Mouse (Mus musculus) layer of hippocampus, adult 2 months (tissue): ENCODE measurements around the gene Gm21988. TPM values are rescaled to one million over a fixed set of nuclear protein-coding genes. Genes with fewer than 3 reads are reported as not detected.

ENCODE experiments used
- DNase-seq, 2 experiments: peaks; one replicate each; pipeline ENCODE4 v3.0.0; 2022; ENCODE audit warnings: low spot score in 2 of 2
- H3K27ac ChIP-seq: fragments of 200-600 bp; 2 replicates; pipeline ENCODE4 v1.8.1; 2022
- H3K4me3 ChIP-seq: fragments of 200-600 bp; 2 replicates; pipeline ENCODE4 v1.8.1; 2022; ENCODE audit warnings: mild to moderate bottlenecking
- CTCF ChIP-seq: fragments of 200-600 bp; conservative IDR thresholded peaks from 2 replicates; pipeline ENCODE4 v1.8.1; 2022; ENCODE audit warnings: antibody characterized with exemption, mild to moderate bottlenecking, moderate library complexity
- long read RNA-seq, 2 experiments: library from polyadenylated mRNA; stranded (forward); transcript quantifications; one replicate each; pipeline ENCODE4 v2.0.0; 2021; ENCODE audit warnings: borderline mapping rate in 2 of 2
- total RNA-seq, 2 experiments: library from RNA; stranded (reverse); gene quantifications; 2 replicates each; pipeline ENCODE4 v1.2.3; 2021

Gm21988 gene
- total RNA-seq: 1 to 10 TPM; 3.9 to 4.3 TPM
- long read RNA-seq, experiment 1, partial matches to known transcripts: 6 of 9 reads
- long read RNA-seq, experiment 1, other reads (novel, unspliced or antisense): 3 of 9 reads
- long read RNA-seq, experiment 2, partial matches to known transcripts: 8 of 17 reads
- long read RNA-seq, experiment 2, other reads (novel, unspliced or antisense): 9 of 17 reads

- peak within 1 kb of the TSS; percentile 67 for H3K4me3 ChIP-seq
- DNase-seq: peak; percentile 79
- H3K27ac ChIP-seq: peak within 1 kb of the TSS; percentile 95
- no peak for TF ChIP-seq CTCF
Measured at GRCm38 (mm10) chr11:70239541-70240279, at the start of gene Gm21988, which contains the start of gene Rnasek. Gene Gm21988 (minus strand): TSS chr11:70239830. Gene Rnasek (minus strand): TSS chr11:70239842.

- no peak for TF ChIP-seq CTCF
- no peak overlapping the region for H3K4me3 ChIP-seq
- DNase-seq: peak in 1 of 2 experiments; percentile 4
- H3K27ac ChIP-seq: 0 out of 2 replicates have a peak overlapping the region, but pooled peaks have one; percentile 10
Measured at GRCm38 (mm10) chr11:70289236-70289635, 49.6 kb upstream of the Gm21988 start.

GRCm38 (mm10) chr11:70288102-70288501, 48.5 kb upstream of the Gm21988 start:
- no peak overlapping the region for H3K4me3 ChIP-seq
- no peak for TF ChIP-seq CTCF
- no peak overlapping the region for H3K27ac ChIP-seq
- no peak for DNase-seq

GRCm38 (mm10) chr11:70285686-70286085, 46.1 kb upstream of the Gm21988 start:
- Histone ChIP-seq H3K4me3 (no peak overlapping the region), H3K27ac (no peak overlapping the region)
- no peak for TF ChIP-seq CTCF
- DNase-seq: no peak

GRCm38 (mm10) chr11:70284757-70285156, 45.1 kb upstream of the Gm21988 start:
- TF ChIP-seq CTCF: no peak
- Histone ChIP-seq H3K27ac (no peak overlapping the region), H3K4me3 (no peak overlapping the region)
- DNase-seq: no peak

GRCm38 (mm10) chr11:70283666-70284065, 44.0 kb upstream of the Gm21988 start:
- DNase-seq: no peak
- no peak overlapping the region for H3K27ac ChIP-seq
- no peak overlapping the region for H3K4me3 ChIP-seq
- TF ChIP-seq CTCF: no peak

- H3K4me3 ChIP-seq: no peak overlapping the region
- H3K27ac ChIP-seq: peak overlapping the region; percentile 19; the same call in 1 of the 2 replicates
- TF ChIP-seq CTCF: no peak
- no peak for DNase-seq
Measured at GRCm38 (mm10) chr11:70280441-70280840, 40.8 kb upstream of the Gm21988 start.

- DNase-seq: no peak
- TF ChIP-seq CTCF: no peak
- no peak overlapping the region for H3K27ac ChIP-seq
Measured at GRCm38 (mm10) chr11:70278961-70279360, 39.3 kb upstream of the Gm21988 start.

GRCm38 (mm10) chr11:70271641-70272040, 32.0 kb upstream of the Gm21988 start:
- TF ChIP-seq CTCF: no peak
- Histone ChIP-seq H3K27ac (no peak overlapping the region), H3K4me3 (no peak overlapping the region)
- peak in 1 of 2 experiments; percentile 28 for DNase-seq

More at GRCm38 (mm10) chr11:70278961-70279360, 39.3 kb upstream of the Gm21988 start:
- no peak overlapping the region for H3K4me3 ChIP-seq

GRCm38 (mm10) chr11:70266405-70266804, 26.8 kb upstream of the Gm21988 start:
- Histone ChIP-seq H3K27ac (no peak overlapping the region), H3K4me3 (no peak overlapping the region)
- TF ChIP-seq CTCF: no peak
- DNase-seq: no peak

GRCm38 (mm10) chr11:70265819-70266218, 26.2 kb upstream of the Gm21988 start:
- no peak for TF ChIP-seq CTCF
- Histone ChIP-seq H3K27ac (no peak overlapping the region), H3K4me3 (no peak overlapping the region)
- no peak for DNase-seq

GRCm38 (mm10) chr11:70265252-70265651, 25.6 kb upstream of the Gm21988 start:
- H3K27ac ChIP-seq: no peak overlapping the region
- DNase-seq: no peak
- no peak for TF ChIP-seq CTCF
- H3K4me3 ChIP-seq: no peak overlapping the region

GRCm38 (mm10) chr11:70259035-70259434, 19.4 kb upstream of the Gm21988 start:
- TF ChIP-seq CTCF: no peak
- Histone ChIP-seq H3K27ac (no peak overlapping the region), H3K4me3 (no peak overlapping the region)
- no peak for DNase-seq
